Mouse (Mus musculus) cerebellum, adult 2 months (tissue): Measurements from ENCODE around the gene Lama2. TPM values are rescaled to one million over a fixed set of nuclear protein-coding genes. Genes with fewer than 3 reads are reported as not detected.

Experiments used
- DNase-seq, 2 experiments: peaks; one replicate each; pipeline ENCODE4 v3.0.0; 2021
- H3K27ac ChIP-seq: fragments of 200-500 bp; 2 replicates; pipeline ENCODE4 v1.5.1; 2012; ENCODE audit warnings: low read length, control low read depth, inconsistent platforms; ENCODE audit not compliant: insufficient read depth
- H3K27me3 ChIP-seq: fragments of 200-500 bp; 2 replicates; pipeline ENCODE4 v1.6.1; 2012; ENCODE audit warnings: inconsistent platforms, mild to moderate bottlenecking, low read length, moderate library complexity; ENCODE audit not compliant: control insufficient read depth, insufficient read depth
- H3K4me1 ChIP-seq: fragments of 200-500 bp; 2 replicates; pipeline ENCODE4 v1.6.1; 2011; ENCODE audit warnings: low read length; ENCODE audit not compliant: control insufficient read depth, insufficient read depth
- H3K4me3 ChIP-seq: fragments of 200-500 bp; replicated peaks from 2 replicates; pipeline ENCODE3; 2011; ENCODE audit warnings: mild to moderate bottlenecking, low read depth, low read length, control low read depth; ENCODE audit not compliant: insufficient read depth
- CTCF ChIP-seq: fragments of 200-500 bp; IDR thresholded peaks from 2 replicates; pipeline ENCODE4 v1.5.1; 2011; ENCODE audit warnings: low read depth, mild to moderate bottlenecking, control low read depth, low read length, moderate library complexity, borderline replicate concordance; ENCODE audit not compliant: insufficient read depth
- POLR2A ChIP-seq: fragments of 200-500 bp; IDR thresholded peaks from 2 replicates; pipeline ENCODE4 v1.6.1; 2011; ENCODE audit warnings: low read length, control low read depth, borderline replicate concordance; ENCODE audit not compliant: insufficient read depth
- WGBS: fragments of 180-500 bp; shearing (Covaris S2); methylation state at CpG from one replicate; pipeline ENCODE4 v1.1.7; 2018; 5-methylcytosine and 5-hydroxymethylcytosine counted together
- polyA plus RNA-seq: library from polyadenylated mRNA; depleted of rRNA; stranded (reverse); fragments of >200 nt; gene quantifications from 2 replicates; pipeline ENCODE4 v1.2.3, GENCODE M21; 2012

Lama2 gene
- polyA plus RNA-seq, 1 experiment = 7.3 TPM

DNA sequence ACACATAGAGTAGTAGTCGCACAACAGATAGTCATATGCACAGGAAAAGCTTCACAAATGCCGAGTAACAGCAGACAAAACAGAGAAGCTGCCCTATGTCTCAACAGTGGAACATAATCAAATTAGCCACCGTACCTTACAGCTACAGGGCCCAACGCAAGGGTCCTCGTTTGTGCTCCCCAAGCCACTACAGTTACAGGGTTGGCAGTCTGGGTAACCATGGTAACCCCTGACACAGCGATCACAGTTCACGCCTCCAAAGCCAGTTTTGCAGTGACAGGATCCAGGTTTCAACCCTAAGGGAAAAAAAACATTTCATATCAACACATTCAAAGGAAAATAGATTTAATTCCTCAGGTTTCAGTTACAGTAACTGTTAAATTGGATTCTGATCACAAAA lies 275.3 kb downstream of the Lama2 start:
- H3K27ac ChIP-seq = no peak overlapping the region
- TF ChIP-seq POLR2A (no peak), CTCF (no peak)
- H3K4me1 ChIP-seq = no peaks in the 10 kb centered on the region
- H3K27me3 ChIP-seq = no peaks in the 10 kb centered on the region
- no peak for DNase-seq
- H3K4me3 ChIP-seq = no peak overlapping the region
- 31% methylated on average over 7 of the region's 7 CpGs for WGBS

DNA sequence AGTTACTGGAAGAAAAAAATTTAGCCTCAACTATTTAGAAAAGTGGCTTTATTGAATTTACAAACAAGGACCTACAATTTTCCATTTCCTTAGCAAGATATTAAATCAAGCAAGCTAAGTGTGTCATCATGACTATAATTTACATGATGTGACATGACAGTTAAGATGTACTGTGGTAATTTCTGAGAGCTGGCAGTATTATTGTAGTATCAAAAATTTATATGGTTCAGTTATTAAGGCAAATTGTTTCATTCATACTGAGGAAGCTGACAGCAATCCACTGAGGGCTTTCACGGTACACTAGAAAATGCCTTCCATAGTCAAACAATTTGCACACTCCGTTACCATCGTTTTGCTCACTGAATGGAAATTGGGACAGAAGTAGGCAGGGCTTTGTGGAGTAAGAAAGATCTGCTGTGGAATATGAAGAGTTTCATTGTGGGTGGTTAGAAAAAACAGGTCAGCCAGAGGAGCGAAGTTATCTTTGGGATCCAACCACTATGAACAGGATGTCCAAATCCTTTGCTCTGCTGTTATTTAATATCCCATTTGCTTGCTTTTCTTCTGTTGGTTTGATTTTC lies 297.1 kb downstream of the Lama2 start:
- H3K27ac ChIP-seq = no peak overlapping the region

DNA sequence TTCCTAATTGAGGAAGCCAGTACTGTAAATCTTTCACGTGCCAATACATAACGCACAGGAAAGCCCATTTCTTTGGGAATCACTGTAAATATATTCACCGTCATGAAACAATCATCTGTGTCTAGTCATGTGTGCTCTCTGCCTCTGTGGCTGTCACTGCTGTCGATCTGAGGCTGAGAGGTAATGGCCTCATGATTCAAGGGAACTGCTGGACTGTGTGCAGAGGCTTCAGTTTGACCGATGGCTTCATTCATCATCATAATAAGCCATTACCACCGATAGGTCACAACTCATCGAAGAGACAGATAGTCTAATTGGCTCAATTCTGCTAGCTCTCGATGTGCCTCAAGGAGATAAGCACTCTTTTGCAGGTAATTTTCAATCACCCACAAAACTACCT lies 312.1 kb downstream of the Lama2 start:
- no peak for TF ChIP-seq POLR2A
- TF ChIP-seq CTCF = no peak
- 78% methylated on average over 8 of the region's 8 CpGs for WGBS
- Histone ChIP-seq H3K27me3 (no peaks in the 10 kb centered on the region; the same call in 1 of the 2 replicates), H3K27ac (no peak overlapping the region), H3K4me1 (no peaks in the 10 kb centered on the region), H3K4me3 (no peak overlapping the region)
- no peak for DNase-seq

More for the DNA sequence above, 297.1 kb downstream of the Lama2 start:
- Histone ChIP-seq H3K4me3 (no peak overlapping the region), H3K27me3 (no peaks in the 10 kb centered on the region), H3K4me1 (no peaks in the 10 kb centered on the region)
- WGBS = 16% methylated on average over 4 of the region's 4 CpGs
- DNase-seq = peak in 1 of 2 experiments; percentile 24
- TF ChIP-seq CTCF = no peak
- TF ChIP-seq POLR2A = no peak

DNA sequence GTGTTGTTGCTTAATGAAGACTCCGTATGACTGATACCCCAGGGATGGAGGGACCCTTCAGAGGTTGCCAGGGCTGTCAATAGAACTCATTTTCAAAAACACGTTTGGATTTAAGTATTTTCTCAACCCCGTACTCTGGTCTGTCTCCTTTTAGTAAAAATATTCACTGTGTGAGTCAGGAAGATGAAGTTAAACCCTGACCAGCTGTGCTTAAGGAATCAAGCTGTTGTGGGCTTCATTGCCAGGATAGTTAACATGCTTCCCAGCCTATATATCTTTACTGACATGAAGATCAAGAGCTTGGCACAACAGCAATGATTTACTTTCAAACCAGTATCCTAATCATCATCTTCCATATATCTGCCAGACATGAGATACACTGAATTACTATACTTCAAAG lies 314.3 kb downstream of the Lama2 start:
- WGBS = 23% methylated on average over 3 of the region's 3 CpGs
- Histone ChIP-seq H3K4me1 (no peaks in the 10 kb centered on the region), H3K27me3 (no peaks in the 10 kb centered on the region; the same call in 1 of the 2 replicates), H3K4me3 (no peak overlapping the region), H3K27ac (no peak overlapping the region)
- no peak for DNase-seq
- TF ChIP-seq POLR2A (no peak), CTCF (no peak)

DNA sequence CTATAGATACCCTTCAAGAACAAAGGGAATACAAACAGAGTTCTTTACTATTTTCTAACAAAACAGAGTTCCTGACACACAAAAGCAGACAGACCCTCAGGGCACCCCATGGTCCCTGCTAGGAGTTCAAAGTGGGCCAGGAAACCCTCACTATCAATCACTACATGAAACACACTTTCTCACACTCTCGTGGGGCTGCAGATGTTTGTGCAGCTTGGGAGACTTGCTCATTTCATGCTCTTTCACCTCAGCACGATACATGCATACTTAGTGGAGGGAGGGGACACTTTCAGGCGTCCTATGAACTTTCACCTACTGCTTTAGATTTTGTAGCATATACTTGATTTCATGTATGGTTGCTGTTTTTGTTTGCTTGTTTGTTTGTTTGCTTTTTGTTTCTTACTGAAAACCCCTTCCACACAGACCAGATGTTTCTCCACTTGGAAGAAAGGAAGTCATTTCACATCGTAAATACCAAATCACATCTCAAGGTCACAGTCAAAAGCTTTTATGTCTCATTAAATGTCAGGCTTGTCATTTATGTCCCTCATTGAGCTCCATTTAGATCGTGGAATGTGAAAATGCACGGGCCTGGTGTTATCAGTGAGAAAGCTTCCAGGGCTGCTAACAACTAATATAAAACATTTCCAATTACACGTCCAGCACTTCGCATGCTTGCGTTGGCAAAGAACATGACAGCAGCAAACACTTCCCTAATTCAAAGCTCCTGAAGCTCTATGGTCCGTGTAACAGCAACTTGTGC lies 334.3 kb downstream of the Lama2 start:
- H3K4me3 ChIP-seq = no peak overlapping the region
- DNase-seq = no peak
- no peak overlapping the region for H3K27ac ChIP-seq
- no peaks in the 10 kb centered on the region for H3K4me1 ChIP-seq
- no peaks in the 10 kb centered on the region for H3K27me3 ChIP-seq
- WGBS = 51% methylated on average over 10 of the region's 10 CpGs
- TF ChIP-seq CTCF = no peak
- TF ChIP-seq POLR2A = no peak

DNA sequence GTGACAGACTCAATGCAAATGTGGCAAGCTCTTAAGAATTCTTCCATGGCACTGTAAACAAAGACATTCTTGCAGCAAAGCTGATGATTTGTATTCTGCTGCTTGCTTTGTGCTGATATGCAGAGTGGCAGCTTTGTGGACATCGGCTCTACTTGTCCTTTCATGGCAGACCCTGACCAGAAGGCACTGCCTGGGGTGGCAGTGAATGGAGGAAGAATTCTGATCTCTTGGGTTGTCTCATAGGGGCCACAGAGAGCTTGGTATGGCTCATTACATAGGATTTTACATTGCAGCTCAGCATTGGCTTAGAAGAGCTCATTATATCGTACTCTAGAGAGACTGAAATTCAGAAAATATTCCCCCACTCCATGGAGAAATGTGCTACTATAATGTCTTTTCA lies 352.1 kb downstream of the Lama2 start:
- 51% methylated on average over 2 of the region's 2 CpGs for WGBS
- no peak for DNase-seq
- Histone ChIP-seq H3K27ac (no peak overlapping the region), H3K4me1 (no peaks in the 10 kb centered on the region), H3K27me3 (no peaks in the 10 kb centered on the region), H3K4me3 (no peak overlapping the region)
- no peak for TF ChIP-seq POLR2A
- TF ChIP-seq CTCF = no peak

DNA sequence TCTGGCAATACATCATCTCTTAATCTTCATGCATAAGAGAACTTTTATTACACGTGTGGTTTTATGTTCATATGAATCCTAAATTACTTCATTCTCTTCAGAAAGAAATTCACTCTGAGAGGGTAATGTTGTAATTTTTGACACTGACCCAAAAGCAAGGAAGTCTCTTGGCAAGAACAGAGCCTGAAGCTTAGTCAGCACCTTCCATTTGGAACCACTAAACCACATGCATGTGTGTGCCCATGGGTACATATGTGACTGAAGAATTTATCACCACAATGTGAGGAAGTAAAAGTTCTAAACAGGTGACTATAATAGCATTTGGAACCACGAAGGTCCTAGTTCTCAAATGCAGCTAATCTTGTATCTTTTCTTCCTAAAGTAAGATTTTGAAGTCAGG lies 353.7 kb downstream of the Lama2 start:
- Histone ChIP-seq H3K27ac (no peak overlapping the region), H3K4me3 (no peak overlapping the region), H3K27me3 (no peaks in the 10 kb centered on the region), H3K4me1 (no peaks in the 10 kb centered on the region)
- no peak for DNase-seq
- TF ChIP-seq POLR2A = no peak
- WGBS = 58% methylated on average over 2 of the region's 2 CpGs

DNA sequence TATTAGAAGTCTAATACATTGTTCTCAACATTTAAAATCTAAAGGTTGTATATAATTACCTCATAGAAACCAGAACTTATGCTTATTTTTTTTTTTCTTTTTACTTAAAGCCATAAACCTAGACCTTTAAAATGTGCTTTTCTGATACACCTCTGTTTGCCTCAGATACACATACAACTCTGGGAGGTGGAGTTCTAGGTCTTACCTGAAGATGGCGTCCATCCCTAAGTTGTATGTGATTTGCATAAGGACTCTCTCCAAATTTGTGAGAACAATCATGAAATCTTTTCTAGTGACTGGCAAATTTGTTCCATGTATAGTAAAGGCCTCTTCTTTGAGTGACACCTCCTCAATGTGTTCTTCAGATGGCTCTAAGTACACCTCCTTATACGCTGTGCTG lies 354.8 kb downstream of the Lama2 start:
- TF ChIP-seq CTCF = no peak
- TF ChIP-seq POLR2A = no peak
- WGBS = 58% methylated on average over 2 of the region's 2 CpGs
- DNase-seq = no peak

More for the DNA sequence above, 354.8 kb downstream of the Lama2 start:
- no peaks in the 10 kb centered on the region for H3K4me1 ChIP-seq
- no peak overlapping the region for H3K4me3 ChIP-seq
- no peaks in the 10 kb centered on the region for H3K27me3 ChIP-seq
- H3K27ac ChIP-seq = no peak overlapping the region
